Mouse (Mus musculus) lung, embryonic 14.5 days (tissue): Measurements from ENCODE around the gene Akna. TPM values are rescaled to one million over a fixed set of nuclear protein-coding genes. Genes with fewer than 3 reads are reported as not detected.
A peak's percentile ranks its signal among the peaks of the same experiment; 100 is the strongest.

ENCODE experiments used
- ATAC-seq: fragments of 200-750 bp; cut with Nextera tagmentation; 2 replicates; pipeline ENCODE4 v1.8.0; 2017; ENCODE audit warnings: mild to moderate bottlenecking, moderate TSS enrichment, moderate library complexity; ENCODE audit not compliant: insufficient read depth
- DNase-seq: peaks from one replicate; pipeline ENCODE4 v3.0.0-alpha.2; 2015
- H3K27ac ChIP-seq: fragments of 300-500 bp; sonication (generic); 2 replicates; pipeline ENCODE4 v1.5.1; 2014; ENCODE audit warnings: low read depth, mild to moderate bottlenecking, moderate library complexity
- H3K27me3 ChIP-seq: fragments of 300-500 bp; sonication (generic); 2 replicates; pipeline ENCODE4 v1.6.1; 2014; ENCODE audit warnings: low read length, control low read depth; ENCODE audit not compliant: insufficient read depth
- H3K36me3 ChIP-seq: fragments of 300-500 bp; sonication (generic); 2 replicates; pipeline ENCODE4 v1.6.1; 2014; ENCODE audit warnings: control low read depth; ENCODE audit not compliant: insufficient read depth
- H3K4me1 ChIP-seq: fragments of 300-500 bp; sonication (generic); 2 replicates; pipeline ENCODE4 v1.6.1; 2014; ENCODE audit warnings: antibody characterized with exemption, control low read depth; ENCODE audit not compliant: insufficient read depth
- H3K4me2 ChIP-seq: fragments of 300-500 bp; sonication (generic); 2 replicates; pipeline ENCODE4 v1.6.1; 2014; ENCODE audit warnings: mild to moderate bottlenecking
- H3K4me3 ChIP-seq: fragments of 300-500 bp; sonication (generic); 2 replicates; pipeline ENCODE4 v1.5.1; 2014; ENCODE audit warnings: low read depth, low read length
- H3K9ac ChIP-seq: fragments of 300-500 bp; sonication (generic); 2 replicates; pipeline ENCODE4 v1.6.1; 2014
- H3K9me3 ChIP-seq: fragments of 300-500 bp; sonication (generic); 2 replicates; pipeline ENCODE4 v1.6.1; 2016; ENCODE audit warnings: low read depth, low read length, control low read depth
- CTCF ChIP-seq: IDR thresholded peaks from 2 replicates; pipeline ENCODE4 v1.5.1; 2016; ENCODE audit warnings: antibody characterized with exemption, low read depth
- WGBS: fragments of 180-500 bp; shearing (Covaris S2); extraction: QIAGEN DNeasy Blood & Tissue Kit; methylation state at CpG from one replicate; pipeline ENCODE4 v1.1.7; 2014; 5-methylcytosine and 5-hydroxymethylcytosine counted together
- polyA plus RNA-seq: library from polyadenylated mRNA; unstranded; fragments of >200 nt; fragmentation: Nextera tagmentation; extraction: Ambion mirVana; gene quantifications from 2 replicates; pipeline ENCODE4 v1.2.1, GENCODE M21; 2014

Akna gene
- polyA plus RNA-seq, 1 experiment from 2014 or later, result 12.6 TPM

DNA sequence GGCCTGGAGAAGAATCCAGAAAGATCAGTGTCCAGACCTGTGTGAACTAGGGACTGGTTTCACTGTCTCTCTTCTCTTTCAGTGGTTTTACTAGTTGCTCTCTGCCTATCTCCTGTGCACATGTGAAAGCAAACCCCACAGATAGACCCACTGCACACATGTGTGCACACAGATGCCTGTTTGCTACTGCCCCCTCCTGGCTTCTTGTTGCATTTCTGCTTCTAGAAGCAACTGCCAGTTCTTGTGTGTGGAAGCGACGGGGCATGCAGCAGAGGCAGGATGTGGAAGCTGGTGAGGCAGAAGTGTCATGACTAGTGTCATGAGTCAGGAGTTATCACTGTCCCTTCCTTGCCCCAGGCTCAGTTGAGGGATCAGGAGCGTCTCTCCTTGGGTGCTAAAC lies 31.3 kb downstream of the Akna start:
- 62% methylated on average over 3 of the region's 3 CpGs for WGBS
- H3K9ac ChIP-seq, result no peak overlapping the region
- peak; percentile 63 for TF ChIP-seq CTCF
- no peaks in the 10 kb centered on the region for H3K9me3 ChIP-seq
- DNase-seq (peak; percentile 73), ATAC-seq (no peak)
- peaks cover 80% of the 10 kb centered on the region for H3K36me3 ChIP-seq
- H3K27ac ChIP-seq, result no peak overlapping the region
- H3K4me2 ChIP-seq, result no peak overlapping the region
- no peaks in the 10 kb centered on the region for H3K27me3 ChIP-seq
- no peaks in the 10 kb centered on the region for H3K4me1 ChIP-seq
- no peak overlapping the region for H3K4me3 ChIP-seq

- peaks cover 71% of the 10 kb centered on the region for H3K36me3 ChIP-seq
- H3K27me3 ChIP-seq, result no peaks in the 10 kb centered on the region
- H3K4me3 ChIP-seq, result no peak overlapping the region
- no peak overlapping the region for H3K9ac ChIP-seq
- H3K4me1 ChIP-seq, result no peaks in the 10 kb centered on the region
- no peak for ATAC-seq
- 45% methylated on average over 7 of the region's 7 CpGs for WGBS
- TF ChIP-seq CTCF, result no peak
- no peak overlapping the region for H3K4me2 ChIP-seq
- H3K9me3 ChIP-seq, result no peaks in the 10 kb centered on the region
- DNase-seq, result no peak
- H3K27ac ChIP-seq, result no peak overlapping the region
Observed at GRCm38 (mm10) chr4:63370897-63371296, 32.3 kb downstream of the Akna start.

DNA sequence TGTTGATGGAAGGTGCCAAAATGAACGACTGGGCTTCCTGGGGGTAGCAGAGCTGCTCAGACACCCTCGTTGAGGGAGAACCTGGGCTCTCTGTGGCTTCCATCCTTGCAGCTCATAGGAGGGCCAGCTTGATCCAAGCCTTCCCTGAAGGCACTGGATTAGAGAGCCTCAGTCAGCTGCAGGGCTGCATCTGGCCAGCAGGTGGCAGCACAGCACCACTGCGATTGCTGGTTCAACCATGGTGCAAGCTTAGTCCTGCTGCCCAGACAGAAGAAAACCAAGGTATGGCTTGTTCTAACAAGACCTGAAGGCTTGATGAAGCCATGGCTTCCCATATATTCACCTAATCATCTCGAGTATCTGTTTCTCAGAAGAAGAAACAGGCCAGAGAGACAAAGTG lies 34.6 kb downstream of the Akna start:
- no peaks in the 10 kb centered on the region for H3K4me1 ChIP-seq
- peak; percentile 80; the same call in 1 of the 2 replicates for ATAC-seq
- WGBS, result 19% methylated on average over 4 of the region's 4 CpGs

DNA sequence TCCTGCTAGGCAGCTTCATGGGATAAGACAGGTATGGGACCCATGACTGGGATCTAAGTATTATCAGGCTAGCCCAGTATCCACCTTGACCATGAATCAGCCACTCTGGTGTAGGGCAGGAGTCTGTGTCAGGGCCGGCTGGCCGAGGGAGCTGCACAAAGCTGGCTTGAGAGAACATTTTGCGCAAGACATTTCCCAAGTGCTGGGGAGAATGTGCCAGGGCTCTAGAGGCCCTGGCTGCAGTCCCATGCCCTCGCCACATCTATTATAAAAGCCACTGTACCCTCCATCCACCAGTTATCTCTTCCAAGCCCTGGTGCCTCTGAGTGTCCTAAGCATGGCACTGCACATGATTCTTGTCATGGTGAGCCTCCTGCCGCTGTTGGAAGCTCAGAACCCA lies 41.0 kb downstream of the Akna start, which contains the start of gene Orm2:
TSS of gene Orm2 (plus strand) at position 300 of the 400 bp plus-strand sequence.
- Histone ChIP-seq H3K4me3 (no peak within 1 kb of the TSS), H3K36me3 (peaks cover 3% of the 10 kb centered on the region), H3K27me3 (no peaks in the 10 kb centered on the region), H3K4me1 (no peaks in the 10 kb centered on the region), H3K4me2 (no peak within 1 kb of the TSS), H3K27ac (no peak within 1 kb of the TSS), H3K9ac (no peak within 1 kb of the TSS), H3K9me3 (no peaks in the 10 kb centered on the region)
- ATAC-seq (no peak), DNase-seq (no peak)
- TF ChIP-seq CTCF, result no peak
- 77% methylated on average over 5 of the region's 5 CpGs for WGBS

More for the DNA sequence above, 34.6 kb downstream of the Akna start:
- no peak overlapping the region for H3K4me3 ChIP-seq
- DNase-seq, result peak; percentile 93
- no peak overlapping the region for H3K27ac ChIP-seq
- peak; percentile 99 for TF ChIP-seq CTCF
- H3K9me3 ChIP-seq, result no peaks in the 10 kb centered on the region
- no peak overlapping the region for H3K9ac ChIP-seq
- H3K27me3 ChIP-seq, result no peaks in the 10 kb centered on the region
- H3K36me3 ChIP-seq, result peaks cover 51% of the 10 kb centered on the region
- H3K4me2 ChIP-seq, result no peak overlapping the region

- no peak for ATAC-seq
- Histone ChIP-seq H3K4me3 (no peak overlapping the region), H3K27ac (no peak overlapping the region), H3K4me1 (no peaks in the 10 kb centered on the region), H3K9me3 (no peaks in the 10 kb centered on the region), H3K27me3 (no peaks in the 10 kb centered on the region), H3K4me2 (no peak overlapping the region), H3K36me3 (no peaks in the 10 kb centered on the region), H3K9ac (no peak overlapping the region)
- WGBS, result 75% methylated on average over 6 of the region's 6 CpGs
- no peak for TF ChIP-seq CTCF
- DNase-seq, result no peak
Observed at GRCm38 (mm10) chr4:63359861-63360260, 43.3 kb downstream of the Akna start.

- Histone ChIP-seq H3K27me3 (no peaks in the 10 kb centered on the region), H3K4me1 (no peaks in the 10 kb centered on the region), H3K27ac (no peak overlapping the region), H3K4me3 (no peak overlapping the region), H3K9ac (no peak overlapping the region), H3K36me3 (no peaks in the 10 kb centered on the region), H3K4me2 (no peak overlapping the region), H3K9me3 (no peaks in the 10 kb centered on the region)
- DNase-seq (no peak), ATAC-seq (no peak)
- TF ChIP-seq CTCF, result no peak
- 58% methylated on average over 2 of the region's 2 CpGs for WGBS
Observed at GRCm38 (mm10) chr4:63356981-63357570, 46.1 kb downstream of the Akna start.

- Histone ChIP-seq H3K4me2 (no peak within 1 kb of the TSS), H3K27ac (no peak within 1 kb of the TSS), H3K4me3 (no peak within 1 kb of the TSS), H3K4me1 (no peaks in the 10 kb centered on the region), H3K36me3 (no peaks in the 10 kb centered on the region), H3K27me3 (no peaks in the 10 kb centered on the region), H3K9ac (no peak within 1 kb of the TSS), H3K9me3 (no peaks in the 10 kb centered on the region)
- TF ChIP-seq CTCF, result no peak
- 68% methylated on average over 4 of the region's 4 CpGs for WGBS
- no peak for ATAC-seq
- peak; percentile 10 for DNase-seq
Observed at GRCm38 (mm10) chr4:63355877-63356665, 47.1 kb downstream of the Akna start, which contains the start of gene Orm3. Gene Orm3 (plus strand): TSS chr4:63356162.
